11 mouse cellular contexts compared by ENCODE assay signal in the genomic region with DNA sequence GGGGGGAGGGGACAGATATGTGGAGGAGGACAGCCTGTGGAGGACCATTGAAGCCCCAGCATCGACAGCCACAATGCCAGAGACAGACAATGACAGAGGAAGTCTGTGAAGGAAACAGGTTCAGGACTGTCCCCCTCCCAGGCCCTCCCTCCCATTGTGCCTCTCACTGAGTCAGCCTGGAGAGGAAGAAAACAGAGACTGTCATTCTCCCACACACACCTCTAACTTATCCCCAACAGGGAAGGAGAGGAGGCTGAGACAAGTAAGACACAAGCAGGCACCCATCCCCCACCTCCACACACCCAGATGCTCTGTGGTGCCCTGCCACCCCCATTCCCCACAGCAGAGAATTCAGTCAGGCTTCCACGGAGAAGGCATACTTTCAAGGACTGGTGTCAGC.
DNase-seq lines count a peak whose midpoint lies in the region; ATAC-seq lines count a peak whose summit lies in the region.
"Had no signal": no experiment of that assay in that cellular context is flagged by ENCODE, and none has a peak within 500 bp of the region (broad histone marks: within the 10 kb centered on the region; RNA-seq: fewer than 3 reads in every experiment).

No protein-coding gene starts in this region.

- no peak overlapping the region for H3K9ac ChIP-seq in kidney, embryonic 15.5 days
- H3K9ac ChIP-seq in midbrain, embryonic 12.5 days (replicated peaks): no peak overlapping the region
- no peak overlapping the region for H3K9ac ChIP-seq in midbrain, embryonic 15.5 days
- H3K9ac ChIP-seq: intestine, embryonic 15.5 days had no signal

- H3K4me2 ChIP-seq in kidney, embryonic 15.5 days: no peak overlapping the region
- H3K4me2 ChIP-seq in midbrain, embryonic 12.5 days (replicated peaks): no peak overlapping the region
- H3K4me2 ChIP-seq in midbrain, embryonic 15.5 days: no peak overlapping the region
- H3K4me2 ChIP-seq: intestine, embryonic 15.5 days had no signal

- WGBS in kidney, embryonic 15.5 days: 25% methylated on average over 1 of the region's 2 CpGs
- 16% methylated on average over 2 of the region's 2 CpGs for WGBS in midbrain, embryonic 12.5 days
- WGBS in midbrain, embryonic 15.5 days: 18% methylated on average over 2 of the region's 2 CpGs

- ATAC-seq in kidney, embryonic 15.5 days (replicated peaks; ENCODE audit: low FRiP score): no peak
- ATAC-seq in midbrain, embryonic 12.5 days (ENCODE audit: low FRiP score, low read depth): 0 out of 2 replicates have a peak, but pooled peaks have one; percentile 35
- ATAC-seq in midbrain, embryonic 15.5 days (replicated peaks): no peak

- no peaks in the 10 kb centered on the region for H3K36me3 ChIP-seq in kidney, embryonic 15.5 days
- no peaks in the 10 kb centered on the region for H3K36me3 ChIP-seq in midbrain, embryonic 12.5 days
- no peaks in the 10 kb centered on the region for H3K36me3 ChIP-seq in midbrain, embryonic 15.5 days (replicated peaks)
- H3K36me3 ChIP-seq: intestine, embryonic 15.5 days had no signal

- peaks cover 20% of the 10 kb centered on the region for H3K4me1 ChIP-seq in kidney, embryonic 15.5 days
- H3K4me1 ChIP-seq in midbrain, embryonic 12.5 days: peaks cover 35% of the 10 kb centered on the region
- H3K4me1 ChIP-seq in midbrain, embryonic 15.5 days: peaks cover 16% of the 10 kb centered on the region; the same call in 1 of the 2 replicates

- H3K27me3 ChIP-seq in kidney, embryonic 15.5 days: 0 out of 2 replicates have a peak, but pooled peaks cover 4% of the 10 kb centered on the region
- no peaks in the 10 kb centered on the region for H3K27me3 ChIP-seq in midbrain, embryonic 12.5 days
- no peaks in the 10 kb centered on the region for H3K27me3 ChIP-seq in midbrain, embryonic 15.5 days (replicated peaks)
- H3K27me3 ChIP-seq: intestine, embryonic 15.5 days had no signal

- no peak overlapping the region for H3K27ac ChIP-seq in kidney, embryonic 15.5 days
- H3K27ac ChIP-seq in midbrain, embryonic 12.5 days (replicated peaks): no peak overlapping the region
- no peak overlapping the region for H3K27ac ChIP-seq in midbrain, embryonic 15.5 days
- H3K27ac ChIP-seq: intestine, embryonic 15.5 days had no signal

- DNase-seq in kidney, adult 11 months: peak; percentile 17
- peak; percentile 32 for DNase-seq in heart, postnatal 4 days
- DNase-seq in yolk sac, embryonic 10.5 days (ENCODE audit: low spot score): peak; percentile 8
- DNase-seq in urinary bladder, adult 18-20 months (ENCODE audit: low spot score in 2 of 2): no peak
- DNase-seq: cerebellum, adult 2 months; gastrocnemius, postnatal 25 days; spleen, adult 18-20 months had no signal

- no peak overlapping the region for H3K4me3 ChIP-seq in kidney, embryonic 15.5 days (replicated peaks)
- H3K4me3 ChIP-seq in midbrain, embryonic 12.5 days: no peak overlapping the region
- H3K4me3 ChIP-seq in midbrain, embryonic 15.5 days: no peak overlapping the region
- H3K4me3 ChIP-seq: intestine, embryonic 15.5 days had no signal

- H3K9me3 ChIP-seq in kidney, embryonic 15.5 days (replicated peaks): no peaks in the 10 kb centered on the region
- H3K9me3 ChIP-seq in midbrain, embryonic 12.5 days: no peaks in the 10 kb centered on the region
- H3K9me3 ChIP-seq in midbrain, embryonic 15.5 days: no peaks in the 10 kb centered on the region
- H3K9me3 ChIP-seq: intestine, embryonic 15.5 days had no signal

Comparison
In these comparisons a context has a peak if more than half of its experiments do, and no peak if none do; other contexts are left out.
1. DNase-seq: peak in kidney, adult 11 months (single experiment), heart, postnatal 4 days (single experiment) and yolk sac, embryonic 10.5 days (single experiment); none in urinary bladder, adult 18-20 months (0 of 2).